Mouse (Mus musculus) layer of hippocampus, adult 9-11 months (tissue): Measurements from ENCODE around the gene Gm10190.
"Not testable (repeated sequence)": the region's sequence is repeated elsewhere in the genome, so short reads cannot be mapped to it uniquely, and the experiment has no call there.

Experiments used
- DNase-seq: peaks from one replicate; pipeline ENCODE4 v3.0.0; 2022

Gm10190 gene

GRCm38 (mm10) chr17:80372989-80373725, at the start of gene Gm10190:
TSS of gene Gm10190 (minus strand) at chr17:80373541.
- DNase-seq = peak; percentile 92

GRCm38 (mm10) chr17:80420998-80421397, 47.7 kb upstream of the Gm10190 start:
- no peak for DNase-seq

- no peak for DNase-seq
Observed at GRCm38 (mm10) chr17:80418572-80419210, 45.4 kb upstream of the Gm10190 start.

GRCm38 (mm10) chr17:80411182-80411581, 37.8 kb upstream of the Gm10190 start:
- DNase-seq = no peak

GRCm38 (mm10) chr17:80398243-80398642, 24.9 kb upstream of the Gm10190 start:
- DNase-seq = no peak

- DNase-seq = peak; percentile 16
Observed at GRCm38 (mm10) chr17:80391423-80392403, 18.4 kb upstream of the Gm10190 start.

- DNase-seq = no peak
Observed at GRCm38 (mm10) chr17:80390024-80390423, 16.7 kb upstream of the Gm10190 start.

- DNase-seq = no peak
Observed at GRCm38 (mm10) chr17:80385671-80386070, 12.3 kb upstream of the Gm10190 start.

DNA sequence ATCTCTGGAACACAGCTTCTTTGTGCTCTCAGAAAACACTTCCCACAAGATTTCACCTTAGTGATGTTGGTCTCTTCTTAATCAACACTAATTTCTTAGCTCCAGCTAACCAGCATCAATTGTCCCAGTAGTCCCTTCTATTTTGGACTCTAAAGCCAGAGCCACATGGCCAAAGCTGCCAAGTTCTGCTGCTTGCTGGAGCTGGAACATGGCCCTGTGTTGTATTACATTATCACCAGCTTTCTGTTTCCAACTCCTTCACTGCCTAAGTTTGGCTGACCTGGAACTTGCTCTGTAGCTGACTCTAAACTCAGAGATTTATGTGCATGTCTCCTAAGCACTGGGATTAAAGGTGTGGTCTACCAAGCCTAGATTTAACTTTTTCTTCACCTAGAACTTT, 5.0 kb upstream of the Gm10190 start:
- not testable (repeated sequence) for DNase-seq

DNA sequence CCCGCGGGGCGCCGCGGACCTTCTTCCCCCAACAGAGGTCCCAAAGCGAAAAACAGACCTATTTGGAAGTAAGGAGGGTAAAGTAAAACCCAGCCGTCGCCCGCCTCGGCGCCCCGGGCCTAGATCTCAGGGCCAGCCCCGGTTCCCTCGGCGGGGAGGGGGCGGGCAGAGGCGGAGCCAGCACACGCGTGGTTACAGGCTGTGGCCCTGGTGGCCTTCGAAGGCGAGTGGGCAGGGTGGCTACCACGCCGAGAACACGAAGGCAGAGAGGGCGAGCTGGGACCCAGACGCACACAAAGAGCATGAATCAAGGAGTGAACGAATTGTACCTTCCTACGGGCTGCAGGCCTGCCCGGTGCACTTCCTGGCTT, 370 bp upstream of the Gm10190 start:
- DNase-seq = no peak

DNA sequence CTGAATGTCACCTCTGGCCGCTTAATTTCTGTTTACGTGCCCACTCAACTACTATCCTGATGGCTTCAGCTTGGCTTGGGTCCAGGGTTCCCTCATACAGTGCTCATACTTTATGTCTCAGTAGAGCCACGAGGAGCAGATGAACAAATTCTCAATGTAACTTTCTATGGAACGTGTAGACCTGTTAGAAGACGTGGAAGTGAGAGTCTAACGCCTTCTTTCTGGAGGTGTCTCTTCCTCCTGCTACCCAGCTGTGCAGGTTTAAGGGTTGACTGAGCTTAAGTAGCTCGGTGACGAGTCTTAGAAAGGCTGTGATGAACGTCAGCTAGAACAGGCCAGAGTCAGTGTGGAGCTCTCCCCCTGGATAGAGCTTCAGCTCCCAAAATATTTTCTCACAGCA, 4.7 kb downstream of the Gm10190 start:
- DNase-seq = no peak

GRCm38 (mm10) chr17:80367276-80367675, 6.1 kb downstream of the Gm10190 start:
- no peak for DNase-seq

DNA sequence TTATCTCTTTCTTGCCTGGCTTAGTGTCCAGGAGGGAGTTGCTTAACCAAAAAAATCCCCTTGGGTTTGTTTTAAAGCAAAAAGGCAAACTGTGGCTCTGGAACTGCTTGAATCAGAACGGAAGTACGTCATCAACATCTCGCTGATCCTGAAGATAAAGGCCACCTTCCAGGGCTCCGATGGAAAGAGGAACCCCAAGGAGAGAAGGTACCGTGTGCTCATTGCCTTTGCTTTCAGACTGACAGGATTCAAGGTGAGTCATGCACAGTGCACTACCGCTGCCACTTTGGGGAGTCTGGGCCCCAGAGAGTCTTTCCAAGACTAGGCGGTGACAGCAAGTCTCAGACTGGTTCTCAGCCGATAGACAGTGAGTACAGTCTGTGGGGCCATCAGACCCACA, 13.1 kb downstream of the Gm10190 start:
- no peak for DNase-seq

GRCm38 (mm10) chr17:80347234-80347633, 26.1 kb downstream of the Gm10190 start:
- DNase-seq = no peak

DNA sequence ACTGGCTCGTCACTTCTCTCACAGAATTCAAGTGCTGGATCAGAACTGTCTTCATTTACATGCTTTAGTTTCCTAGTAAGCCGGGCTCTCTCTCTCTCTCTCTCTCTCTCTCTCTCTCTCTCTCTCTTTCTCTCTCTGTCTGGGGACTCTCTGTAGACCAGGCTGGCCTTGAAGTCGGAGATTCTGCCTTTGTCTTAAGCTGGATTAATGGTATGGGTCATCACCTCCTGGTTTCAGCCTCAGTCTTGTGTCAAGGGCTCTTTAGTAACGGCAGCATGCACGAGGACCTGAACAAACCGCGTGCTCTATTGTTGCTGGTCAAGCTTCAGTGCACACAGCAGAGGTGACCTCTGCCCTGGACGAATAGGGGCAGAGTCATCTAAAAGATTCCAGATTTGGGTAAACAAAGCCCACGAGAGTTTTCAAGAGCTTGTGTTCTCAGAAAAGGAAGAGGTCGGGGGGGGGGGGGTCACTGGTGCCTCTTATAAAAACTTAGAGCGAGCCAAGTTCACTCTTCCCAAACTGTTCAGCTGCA, 26.7 kb downstream of the Gm10190 start:
- no peak for DNase-seq

GRCm38 (mm10) chr17:80345277-80345676, 28.1 kb downstream of the Gm10190 start:
- no peak for DNase-seq

DNA sequence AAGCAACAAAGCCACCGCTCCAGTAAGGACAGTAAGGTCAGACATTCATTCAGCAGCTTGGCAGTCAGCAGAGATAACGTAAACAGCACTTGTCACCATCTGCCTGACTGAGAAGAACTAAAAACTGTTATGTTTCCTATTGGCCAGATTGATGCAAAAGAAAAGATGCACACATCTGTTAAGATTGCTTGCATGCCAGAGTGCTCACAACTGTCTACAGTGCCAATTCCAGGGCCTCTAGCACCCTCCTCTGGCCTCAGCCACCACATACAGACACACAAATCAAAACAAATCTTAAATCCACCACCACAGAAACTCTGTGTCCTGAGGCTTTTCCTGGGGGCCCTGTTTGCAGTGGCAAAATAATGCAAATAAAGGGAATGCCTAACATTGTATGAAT, 41.0 kb downstream of the Gm10190 start:
- DNase-seq = no peak

DNA sequence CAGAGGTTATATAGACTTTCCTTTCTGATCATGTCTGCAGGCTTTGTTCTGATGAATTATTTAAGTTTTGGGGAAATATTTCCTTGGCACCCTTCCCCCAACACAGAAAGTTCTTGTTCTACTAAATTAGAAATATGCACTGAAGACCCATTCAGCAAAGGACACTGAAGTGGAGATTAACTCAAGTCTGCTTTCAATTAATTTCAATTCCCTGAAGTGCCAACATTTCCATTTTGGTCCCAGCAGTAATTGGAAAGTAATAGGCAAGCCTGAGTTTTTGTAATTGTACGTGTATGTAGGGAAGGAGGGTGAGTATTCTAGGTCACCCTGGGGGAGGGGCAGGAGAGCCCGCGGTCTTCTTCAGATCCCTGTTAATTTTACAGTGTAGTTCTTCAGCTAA, 46.9 kb downstream of the Gm10190 start:
- DNase-seq = no peak

DNA sequence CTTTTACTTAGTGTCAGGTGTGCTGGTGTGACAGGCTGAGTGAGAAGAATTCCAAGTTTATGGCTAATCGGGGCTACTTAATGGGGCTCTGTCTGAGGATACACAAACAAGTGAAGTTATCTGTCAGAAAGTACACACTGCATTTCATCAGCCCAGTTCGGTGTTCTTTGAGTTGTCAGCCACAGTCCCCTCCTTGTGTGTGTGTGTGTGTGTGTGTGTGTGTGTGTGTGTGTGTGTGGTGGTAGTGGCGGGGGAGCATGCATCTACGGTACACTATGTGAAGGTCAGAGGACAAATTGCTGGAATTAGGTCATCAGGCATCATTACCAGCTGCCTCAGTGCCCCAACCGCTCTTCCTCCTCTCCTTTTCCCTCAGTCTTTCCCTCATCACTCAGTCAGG, 47.9 kb downstream of the Gm10190 start:
- DNase-seq = no peak

DNA sequence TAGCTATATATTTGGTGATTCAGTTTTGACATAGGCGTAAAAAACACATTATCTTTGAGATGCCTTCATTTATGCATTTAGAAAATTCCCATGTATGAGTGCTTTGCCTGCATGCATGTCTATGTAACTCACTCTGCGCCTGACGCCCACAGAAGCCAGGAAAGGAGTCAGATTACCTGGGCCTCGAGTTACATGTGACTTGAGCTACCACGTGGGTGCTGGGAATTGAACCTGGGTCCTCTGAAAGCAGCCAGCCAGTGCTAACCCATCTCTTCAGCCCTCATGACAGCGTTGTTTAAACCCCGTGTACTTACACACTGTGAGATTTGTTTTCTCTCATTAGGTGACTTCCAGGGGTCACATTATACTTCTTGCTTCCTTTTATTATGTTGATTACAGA, 48.8 kb downstream of the Gm10190 start:
- no peak for DNase-seq

DNA sequence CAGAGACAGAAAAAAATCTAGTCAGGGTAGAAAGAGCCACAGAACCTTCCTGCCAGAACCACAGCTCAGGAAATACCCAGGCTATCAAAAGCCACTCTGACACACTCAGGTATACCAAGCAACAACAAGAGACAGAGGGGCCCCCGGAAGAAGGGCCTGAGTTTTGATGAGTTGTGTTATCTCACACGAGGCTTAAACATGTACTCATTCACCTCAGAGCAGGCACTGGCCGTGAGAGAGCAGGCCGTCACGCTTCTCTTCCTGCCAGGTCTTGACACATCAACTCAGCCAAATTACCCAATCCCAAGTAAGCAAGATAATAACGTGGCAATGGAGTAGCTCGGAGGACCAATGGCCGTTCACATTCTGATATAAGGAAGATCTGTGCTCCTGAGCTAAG, 49.7 kb downstream of the Gm10190 start:
- DNase-seq = no peak
